Mouse (Mus musculus) neutrophil, adult 5-6 weeks (primary cell): ENCODE results near the gene Hsd3b7. TPM values are rescaled to one million over a fixed set of nuclear protein-coding genes. Genes with fewer than 3 reads are reported as not detected.
"Not testable (repeated sequence)": the region's sequence is repeated elsewhere in the genome, so short reads cannot be mapped to it uniquely, and the experiment has no call there.

ENCODE experiments used
- ATAC-seq: fragments of 151-379, 151-347 bp; 2 replicates; pipeline ENCODE4 v1.8.0; 2017; ENCODE audit warnings: mild to moderate bottlenecking, moderate TSS enrichment; ENCODE audit not compliant: insufficient number of reproducible peaks, poor library complexity, low FRiP score, severe bottlenecking; ENCODE audit errors: extremely low read depth
- total RNA-seq: library from RNA; stranded (forward); fragments of 200-1000 nt; gene quantifications from 2 replicates; pipeline ENCODE4 v1.2.3, GENCODE M21; 2017

Gene Hsd3b7
- total RNA-seq, 1 experiment from 2014 or later, result 4.4 TPM

DNA sequence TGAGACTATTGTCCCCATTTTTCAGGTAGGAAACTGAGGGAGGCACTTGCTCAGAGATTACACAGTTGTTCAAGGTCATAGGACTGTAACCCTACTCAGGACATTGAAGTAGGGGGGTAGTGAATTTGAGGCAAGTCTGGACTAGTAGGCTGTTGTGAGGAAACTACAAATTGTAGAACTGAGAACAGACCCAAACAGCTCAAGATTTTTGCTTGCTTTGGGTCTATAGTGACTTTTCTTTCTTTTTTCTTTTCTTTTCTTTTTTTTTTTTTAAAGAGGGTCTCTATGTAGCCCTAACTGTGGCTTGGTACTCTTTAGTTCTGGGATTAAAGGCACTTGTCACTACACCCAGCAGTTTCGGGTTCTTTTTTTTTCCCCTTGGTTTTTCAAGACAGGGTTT lies 27.8 kb upstream of the Hsd3b7 start:
- ATAC-seq, result no peak

DNA sequence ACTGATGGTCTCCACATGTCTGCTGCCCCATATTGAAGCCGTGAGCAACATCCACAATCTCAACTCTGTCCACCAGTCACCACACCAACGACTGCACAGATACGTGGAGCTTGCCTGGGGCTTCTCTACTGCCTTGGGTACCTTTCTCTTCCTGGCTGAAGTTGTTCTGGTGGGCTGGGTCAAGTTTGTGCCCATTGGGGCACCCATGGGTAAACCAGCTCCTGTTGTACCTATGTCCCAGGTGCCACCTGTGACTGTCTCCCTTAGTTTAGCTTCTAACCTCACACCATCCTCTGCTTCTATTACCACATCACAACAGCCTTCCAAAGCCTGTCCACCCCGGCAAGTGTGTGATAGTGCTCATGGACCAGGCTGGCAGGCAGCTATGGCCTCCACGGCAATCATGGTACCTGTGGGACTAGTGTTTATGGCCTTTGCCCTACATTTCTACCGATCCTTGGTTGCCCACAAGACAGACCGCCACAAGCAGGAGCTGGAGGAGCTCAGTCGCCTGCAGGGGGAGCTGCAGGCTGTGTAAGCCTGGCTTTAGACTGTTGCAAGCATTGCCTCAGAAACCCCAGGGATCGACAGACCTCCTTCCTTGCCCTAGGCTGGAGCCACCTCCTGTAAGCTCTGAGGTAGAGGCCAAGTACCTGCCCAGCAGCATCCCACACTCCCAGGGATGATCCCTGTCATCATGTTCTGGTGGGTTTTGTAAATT lies 26.6 kb upstream of the Hsd3b7 start:
- ATAC-seq, result peak; percentile 20; the same call in 1 of the 2 replicates

DNA sequence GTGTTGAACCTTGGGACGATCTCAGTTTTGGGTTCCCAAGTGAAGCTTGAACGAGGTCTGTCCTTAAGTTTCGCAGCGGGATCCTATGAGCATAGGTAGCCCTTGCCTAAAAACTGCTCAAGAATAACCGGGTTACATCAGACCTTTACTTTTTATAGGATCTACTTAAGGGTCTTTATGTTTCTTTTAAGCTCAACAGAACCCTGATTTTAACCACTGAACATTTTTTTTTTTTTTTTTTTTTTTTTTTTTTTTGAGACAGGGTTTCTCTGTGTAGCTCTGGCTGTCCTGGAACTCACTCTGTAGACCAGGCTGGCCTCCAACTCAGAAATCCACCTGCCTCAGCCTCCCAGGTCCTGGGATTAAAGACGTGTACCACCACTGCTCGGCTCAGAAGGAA lies 24.6 kb upstream of the Hsd3b7 start:
- not testable (repeated sequence) for ATAC-seq

DNA sequence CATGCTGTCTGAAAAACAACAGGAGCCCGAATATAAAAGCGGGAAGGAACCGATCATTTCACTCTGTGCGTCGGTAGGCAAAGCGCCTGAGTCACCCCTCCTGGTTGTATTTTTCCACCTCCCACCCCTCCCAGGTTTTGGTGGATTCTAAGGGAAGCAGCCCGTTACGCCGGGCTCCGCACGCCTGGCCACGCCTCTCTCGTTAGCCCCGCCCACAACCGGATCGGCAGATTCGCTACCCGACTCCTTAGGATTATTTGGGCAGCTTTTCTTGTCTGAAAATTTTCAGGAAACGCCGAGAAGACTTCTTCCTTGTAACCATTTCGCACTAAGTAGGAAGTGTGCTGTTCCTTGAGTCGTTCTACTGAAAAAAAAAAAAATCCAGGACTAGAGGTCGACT lies 24.0 kb upstream of the Hsd3b7 start, which contains the start of gene Setd1a:
Gene Setd1a, plus strand, starts transcription at position 245 of the 400 bp plus-strand sequence.
- ATAC-seq, result peak; percentile 17; the same call in 1 of the 2 replicates

DNA sequence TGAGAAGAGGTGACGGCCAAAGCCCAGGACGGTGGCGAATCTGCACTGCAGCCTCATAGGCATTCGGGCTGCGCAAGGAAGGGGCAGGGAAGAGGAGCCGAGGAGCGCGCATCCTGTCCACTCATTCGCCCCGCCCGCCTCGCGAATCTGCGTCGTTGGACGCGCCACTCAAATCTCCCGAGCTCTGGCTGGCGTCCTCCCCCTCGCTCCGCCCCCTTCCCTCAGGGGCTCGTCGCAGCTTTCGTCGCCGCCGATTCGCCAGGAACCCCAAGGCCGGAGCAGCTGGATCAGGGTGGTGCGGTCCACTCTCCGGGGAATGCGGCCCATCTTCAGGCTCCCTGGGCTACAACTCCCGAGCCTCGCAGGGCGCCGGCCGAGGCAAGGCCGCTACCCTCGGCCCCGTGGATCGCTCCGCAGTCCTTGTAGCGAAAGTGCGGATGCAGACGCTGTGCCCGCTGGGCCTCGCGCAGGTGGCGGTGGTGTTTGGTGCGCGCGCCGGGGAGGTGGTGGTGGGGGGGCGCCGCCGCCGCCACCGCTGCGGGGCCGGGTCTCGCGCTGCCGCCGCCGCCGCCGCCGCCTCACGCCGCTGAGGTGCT lies 23.4 kb upstream of the Hsd3b7 start:
- ATAC-seq, result peak; percentile 91

DNA sequence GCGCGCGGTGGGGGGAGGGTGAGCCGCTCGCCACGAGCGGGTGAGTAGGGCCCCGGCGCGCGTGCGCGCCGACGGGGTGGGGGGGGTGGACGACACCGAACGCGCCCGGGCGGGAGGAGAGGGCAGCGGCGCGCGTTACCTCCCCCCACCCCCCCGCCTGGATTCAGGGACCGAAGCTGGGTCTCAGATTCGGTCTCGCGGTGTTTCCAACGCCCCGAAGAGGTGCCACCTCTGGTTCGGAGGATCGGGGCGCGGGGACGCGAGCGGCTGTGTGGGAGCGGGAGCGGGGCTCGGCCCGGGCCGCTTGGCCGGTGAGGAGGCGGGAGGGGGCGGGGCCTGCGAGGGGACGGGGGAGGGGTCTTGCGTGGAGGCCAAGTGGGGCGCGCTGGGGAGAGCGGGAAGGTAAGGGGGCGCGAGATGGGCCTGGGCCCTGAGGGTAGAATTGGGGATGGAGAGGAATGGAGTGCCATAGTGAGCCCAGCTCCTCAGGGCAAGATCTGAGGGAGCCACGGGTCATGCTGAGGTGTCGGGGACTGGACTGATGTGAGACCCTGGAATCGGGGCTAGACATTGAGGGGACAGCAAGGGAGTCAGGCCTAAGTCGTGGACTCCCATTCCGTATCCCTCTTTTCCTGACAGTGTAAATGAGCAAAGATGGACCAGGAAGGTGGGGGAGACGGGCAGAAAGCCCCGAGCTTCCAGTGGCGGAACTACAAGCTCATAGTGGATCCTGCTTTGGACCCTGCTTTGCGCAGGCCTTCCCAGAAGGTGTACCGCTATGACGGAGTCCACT lies 22.7 kb upstream of the Hsd3b7 start:
- ATAC-seq, result no peak

DNA sequence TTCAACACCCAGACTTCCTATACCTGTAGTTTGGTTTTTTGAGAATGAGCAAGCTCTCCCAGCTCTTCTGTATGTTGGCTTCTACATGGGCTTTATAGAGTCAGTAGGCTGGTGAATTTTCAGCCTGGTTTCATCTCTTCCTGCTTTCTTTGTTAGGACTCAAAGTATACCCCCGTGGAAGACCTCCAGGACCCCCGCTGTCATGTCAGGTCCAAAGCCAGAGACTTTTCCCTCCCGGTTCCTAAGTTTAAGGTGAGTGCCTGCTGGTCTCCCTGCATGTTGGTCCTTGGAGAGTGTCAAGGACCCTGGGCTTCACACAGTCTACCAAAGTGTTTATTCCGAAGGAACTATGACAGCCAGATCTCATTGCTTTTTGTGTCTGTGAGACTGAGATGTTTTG lies 22.1 kb upstream of the Hsd3b7 start:
- no peak for ATAC-seq

DNA sequence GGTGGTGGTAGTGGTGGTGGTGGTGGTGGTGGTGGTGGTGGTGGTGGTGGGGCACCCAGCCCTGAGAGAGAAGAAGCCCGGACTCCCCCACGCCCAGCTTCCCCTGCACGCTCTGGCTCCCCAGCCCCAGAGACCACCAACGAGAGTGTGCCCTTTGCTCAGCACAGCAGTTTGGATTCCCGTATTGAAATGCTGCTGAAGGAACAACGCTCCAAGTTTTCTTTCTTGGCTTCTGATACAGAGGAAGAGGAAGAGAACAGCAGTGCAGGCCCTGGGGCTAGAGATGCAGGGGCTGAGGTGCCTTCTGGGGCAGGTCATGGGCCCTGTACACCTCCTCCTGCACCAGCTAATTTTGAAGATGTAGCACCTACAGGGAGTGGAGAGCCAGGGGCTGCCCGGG lies 15.1 kb upstream of the Hsd3b7 start, which contains the start of gene Gm49388:
Gene Gm49388, plus strand, starts transcription at position 301 of the 400 bp plus-strand sequence.
- no peak for ATAC-seq

DNA sequence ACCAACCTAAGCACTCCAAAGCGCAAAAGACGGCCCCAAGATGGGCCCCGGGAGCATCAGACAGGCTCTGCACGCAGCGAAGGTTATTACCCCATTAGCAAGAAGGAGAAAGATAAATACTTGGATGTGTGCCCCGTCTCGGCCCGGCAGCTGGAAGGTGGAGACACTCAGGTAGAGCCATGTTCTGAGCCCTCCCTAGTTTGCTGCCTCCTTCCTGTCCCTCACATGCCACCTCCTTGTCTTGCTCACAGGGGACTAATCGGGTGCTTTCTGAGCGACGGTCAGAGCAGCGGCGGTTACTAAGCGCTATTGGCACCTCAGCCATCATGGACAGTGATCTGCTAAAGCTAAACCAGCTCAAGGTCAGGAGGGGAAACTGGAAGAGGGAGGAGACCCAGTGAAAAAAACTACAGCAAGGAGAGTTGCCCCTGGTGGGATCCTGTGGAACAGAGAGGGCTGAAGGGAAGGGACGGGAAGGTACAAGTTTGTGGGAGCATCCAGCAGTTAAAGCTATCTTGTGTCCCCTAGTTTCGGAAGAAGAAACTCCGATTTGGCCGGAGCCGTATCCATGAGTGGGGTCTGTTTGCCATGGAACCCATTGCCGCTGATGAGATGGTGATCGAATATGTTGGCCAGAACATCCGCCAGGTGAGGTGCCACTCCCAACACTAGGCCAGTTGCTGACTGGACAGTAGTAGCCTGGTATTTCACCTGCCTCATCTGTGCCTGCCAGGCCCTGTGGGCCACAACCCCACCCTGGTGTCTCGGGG lies 3.1 kb upstream of the Hsd3b7 start:
- ATAC-seq, result no peak

DNA sequence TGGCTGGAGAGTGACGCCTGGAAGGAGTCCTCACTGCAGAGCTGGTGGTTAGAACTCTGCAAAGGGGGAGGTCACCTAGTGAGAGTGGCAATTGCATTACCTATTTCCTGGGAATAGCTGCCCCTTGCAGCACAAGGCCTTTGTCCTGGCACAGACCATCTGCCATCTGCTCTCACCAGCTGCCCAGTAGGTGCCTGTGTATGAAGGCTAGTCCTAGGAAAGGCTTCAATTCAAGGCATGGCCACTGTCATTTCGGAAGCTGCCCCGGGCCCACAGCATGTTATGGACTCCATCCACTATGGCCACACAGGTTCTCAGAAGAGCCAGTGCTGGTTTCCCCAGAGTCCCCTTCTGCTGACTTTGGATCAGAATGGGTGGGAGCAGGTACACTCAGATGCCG lies 1.8 kb upstream of the Hsd3b7 start:
- no peak for ATAC-seq

DNA sequence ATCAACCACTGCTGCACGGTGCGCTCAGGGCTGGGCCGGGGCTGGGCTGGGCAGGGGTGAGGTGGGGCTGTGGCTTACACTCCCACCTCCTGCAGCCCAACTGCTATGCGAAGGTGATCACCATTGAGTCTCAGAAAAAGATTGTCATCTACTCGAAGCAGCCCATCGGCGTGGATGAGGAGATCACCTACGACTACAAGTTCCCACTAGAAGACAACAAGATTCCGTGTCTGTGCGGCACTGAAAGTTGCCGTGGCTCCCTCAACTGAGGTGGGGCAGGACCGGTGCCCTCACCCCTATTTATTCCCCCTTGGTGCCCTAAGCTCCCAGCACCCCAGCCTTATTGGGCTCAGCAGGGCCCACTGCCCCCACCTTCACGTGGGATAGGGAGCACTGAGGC lies 1.2 kb upstream of the Hsd3b7 start:
- ATAC-seq, result no peak

DNA sequence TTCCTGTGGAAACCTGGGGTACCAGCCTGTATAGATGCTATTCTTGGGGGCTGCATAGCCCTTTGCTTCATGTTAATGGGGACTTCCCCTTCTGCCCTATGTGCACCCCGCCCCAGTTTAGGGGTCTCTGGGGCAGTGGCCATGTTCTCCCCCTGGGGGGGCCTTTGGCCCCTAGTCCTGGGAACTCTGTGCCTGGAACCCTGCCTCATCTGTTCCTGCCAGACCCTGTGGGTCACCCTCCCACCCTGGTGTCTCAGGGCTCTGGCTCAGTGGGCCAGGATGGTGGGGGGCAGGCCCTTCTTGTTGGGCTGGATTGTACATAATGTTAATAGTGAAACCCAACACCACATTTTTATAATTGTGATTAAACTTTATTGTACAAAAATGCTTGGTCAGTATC lies 666 bp upstream of the Hsd3b7 start:
- no peak for ATAC-seq

DNA sequence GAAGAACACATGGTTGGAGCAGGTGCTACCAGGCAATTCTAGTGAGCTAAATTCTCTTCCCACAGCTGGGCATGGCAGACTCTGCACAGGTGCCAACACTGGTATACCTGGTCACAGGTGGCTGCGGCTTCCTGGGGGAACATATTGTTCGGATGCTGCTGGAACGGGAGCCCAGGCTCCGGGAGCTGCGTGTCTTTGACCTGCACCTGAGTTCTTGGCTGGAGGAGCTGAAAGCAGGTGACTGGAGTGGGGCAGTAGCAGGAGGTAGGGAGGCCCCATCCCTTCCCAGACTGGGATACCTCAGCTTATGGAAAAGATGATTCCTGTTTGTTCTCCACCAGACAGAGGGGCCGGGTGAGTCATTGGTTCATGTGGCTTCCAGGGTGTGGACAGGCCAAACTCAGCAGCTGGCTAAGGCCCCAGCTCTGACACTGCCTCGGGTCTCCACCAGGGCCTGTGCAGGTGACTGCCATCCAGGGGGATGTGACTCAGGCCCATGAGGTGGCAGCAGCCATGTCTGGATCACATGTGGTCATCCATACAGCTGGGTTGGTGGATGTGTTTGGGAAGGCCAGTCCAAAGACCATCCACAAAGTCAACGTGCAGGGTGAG lies 712 bp downstream of the Hsd3b7 start:
- ATAC-seq, result no peak

DNA sequence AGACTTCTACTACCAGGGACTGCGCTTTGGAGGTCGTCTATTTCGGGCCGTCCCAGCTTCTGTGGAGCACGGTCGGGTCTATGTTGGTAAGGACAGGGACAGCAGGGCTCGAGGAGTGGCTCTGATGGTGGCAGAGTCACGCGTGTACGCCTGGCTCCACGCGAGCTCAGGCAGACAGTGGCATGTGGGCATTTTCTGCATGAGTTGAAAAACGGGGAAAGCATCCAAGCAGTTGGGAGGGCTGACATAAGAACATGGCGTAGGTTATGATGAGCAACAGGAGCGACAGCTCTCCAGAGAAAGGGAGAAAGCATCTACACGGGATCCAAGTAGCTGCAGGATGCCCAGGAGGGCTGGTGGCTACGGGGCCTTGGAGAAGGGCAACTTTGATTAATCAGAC lies 1.9 kb downstream of the Hsd3b7 start:
- no peak for ATAC-seq

DNA sequence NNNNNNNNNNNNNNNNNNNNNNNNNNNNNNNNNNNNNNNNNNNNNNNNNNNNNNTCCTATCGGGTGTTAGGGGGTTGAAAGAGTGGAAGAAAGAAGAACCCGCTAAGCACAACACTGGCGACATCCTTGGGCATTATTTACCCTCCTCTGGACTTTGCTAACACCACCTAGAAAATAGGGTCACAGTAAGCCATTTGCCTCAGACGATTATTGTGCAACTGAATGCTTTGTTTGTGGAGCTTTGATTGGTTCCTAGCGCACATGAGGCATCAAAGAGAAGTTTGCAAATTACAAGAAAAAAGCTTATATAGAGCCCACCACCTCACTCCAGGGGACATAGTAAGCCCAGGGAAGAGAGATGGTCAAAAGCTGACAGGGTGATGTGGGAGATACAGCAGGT lies 8.4 kb downstream of the Hsd3b7 start:
- no peak for ATAC-seq

DNA sequence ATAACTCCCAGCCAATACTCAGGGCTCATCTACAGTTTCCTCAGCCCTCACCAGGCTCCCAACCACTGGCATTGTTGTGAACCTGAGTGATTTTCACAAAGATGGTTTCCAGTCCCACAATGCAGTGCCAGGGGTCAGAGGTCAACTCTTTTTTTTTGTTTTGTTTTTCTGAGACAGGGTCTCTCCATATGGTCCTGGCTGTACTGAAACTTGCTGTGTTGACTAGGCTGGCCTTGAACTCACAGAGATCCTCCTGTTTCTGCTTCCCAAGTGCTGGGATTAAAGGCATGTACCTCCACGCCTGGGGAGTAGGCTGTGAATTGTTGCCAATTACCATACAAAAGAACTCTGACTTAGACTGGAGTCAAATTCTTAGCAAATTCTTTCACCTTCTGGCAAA lies 9.4 kb downstream of the Hsd3b7 start:
- ATAC-seq, result no peak

DNA sequence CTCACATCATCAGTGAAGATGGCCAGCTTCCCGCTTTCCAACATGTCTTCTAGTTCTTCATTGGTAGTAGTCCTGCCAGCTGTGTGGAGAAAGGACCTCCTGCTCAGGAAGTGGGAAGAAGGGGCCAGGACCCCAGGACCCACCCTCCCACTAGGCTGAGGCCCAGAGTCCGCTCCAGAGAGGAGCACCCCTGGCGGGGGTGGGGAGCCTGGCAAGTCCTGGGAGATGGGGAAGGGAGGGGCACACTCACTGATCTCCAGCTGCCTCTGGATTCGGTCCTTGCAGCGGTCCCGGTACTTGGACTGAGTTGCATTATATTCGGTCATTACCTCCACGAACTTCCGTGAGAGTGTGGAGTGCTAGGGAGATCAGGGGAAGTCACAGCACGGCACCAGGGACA lies 10.2 kb downstream of the Hsd3b7 start:
- no peak for ATAC-seq

DNA sequence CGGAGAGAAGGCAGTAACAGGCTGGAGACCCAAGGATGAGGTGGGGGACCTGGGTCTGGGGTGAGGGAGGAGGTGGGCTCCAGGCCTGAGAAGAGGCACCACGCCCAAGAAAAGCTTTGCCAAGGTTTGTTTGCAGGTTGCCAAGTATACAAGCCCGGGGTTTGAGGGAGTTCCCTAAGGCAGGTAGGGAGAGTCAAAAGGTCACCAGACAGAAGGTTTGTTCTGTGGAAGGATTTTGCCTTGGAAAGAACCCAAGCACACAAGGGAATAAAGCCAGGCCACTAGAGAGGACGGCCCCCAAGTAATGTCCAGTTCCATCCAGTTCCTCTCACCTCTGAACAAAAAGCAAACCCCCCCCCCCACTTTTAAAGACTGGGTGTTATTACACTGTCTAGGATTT lies 10.8 kb downstream of the Hsd3b7 start:
- no peak for ATAC-seq

DNA sequence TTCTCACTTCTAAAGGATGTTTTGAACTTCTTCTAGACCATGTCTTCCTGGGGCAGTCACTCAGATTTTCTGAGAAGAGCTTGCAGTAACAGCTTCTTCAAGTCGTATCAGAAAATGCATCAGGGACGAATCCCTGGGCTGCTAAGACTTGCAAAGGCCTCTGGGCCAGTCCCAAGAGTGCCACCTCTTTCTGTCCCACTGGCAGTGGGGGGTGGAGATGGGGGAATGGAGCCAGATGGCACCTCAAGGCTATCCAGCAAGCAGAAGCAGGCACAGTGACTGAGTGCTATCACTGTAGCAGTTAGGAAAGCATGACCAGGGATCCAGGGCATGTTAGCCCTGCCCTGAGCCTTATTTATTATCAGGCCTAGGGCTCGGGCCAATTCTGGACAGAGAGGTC lies 11.9 kb downstream of the Hsd3b7 start:
- ATAC-seq, result no peak
